Comparison of ENCODE assay signal across 30 mouse cellular contexts in genomic region chr2:28352903-28353302, GRCm38 (mm10).
DNase-seq lines count a peak whose midpoint lies in the region; ATAC-seq and TF ChIP-seq lines count a peak whose summit lies in the region.
"Had no signal": no experiment of that assay in that cellular context is flagged by ENCODE, and none has a peak within 500 bp of the region (broad histone marks: within the 10 kb centered on the region; RNA-seq: fewer than 3 reads in every experiment).

No protein-coding gene starts in this region.

- H3K36me3 ChIP-seq in lung, postnatal 0 days (ENCODE audit: insufficient read depth, low read length) = no peaks in the 10 kb centered on the region
- no peaks in the 10 kb centered on the region for H3K36me3 ChIP-seq in CH12.LX (replicated peaks in 1 of 2; ENCODE audit: control insufficient read depth in 1 of 2, insufficient read depth in 1 of 2, low read length in 1 of 2)
- H3K36me3 ChIP-seq in embryonic facial prominence, embryonic 15.5 days = no peaks in the 10 kb centered on the region
- no peaks in the 10 kb centered on the region for H3K36me3 ChIP-seq in hindbrain, embryonic 14.5 days (replicated peaks; ENCODE audit: control insufficient read depth, insufficient read depth)
- H3K36me3 ChIP-seq: embryonic facial prominence, embryonic 13.5 days; hindbrain, embryonic 12.5 days; limb, embryonic 10.5 days; limb, embryonic 15.5 days; liver, embryonic 13.5 days; midbrain, embryonic 12.5 days; neural tube, embryonic 13.5 days; stomach, embryonic 15.5 days had no signal

- TF ChIP-seq EP300 in lung, postnatal 0 days (IDR thresholded peaks at IDR 0.05) = no peak
- TF ChIP-seq EP300 in CH12.LX (IDR thresholded peaks at IDR 0.05; ENCODE audit: low read length) = no peak

- no peak for TF ChIP-seq POLR2A in lung, adult 2 months (IDR thresholded peaks at IDR 0.05; ENCODE audit: borderline replicate concordance, extremely low read depth, low read depth, low read length)
- TF ChIP-seq POLR2A in CH12.LX (IDR thresholded peaks at IDR 0.05; ENCODE audit: low read depth, low read length) = no peak

- no peaks in the 10 kb centered on the region for H3K4me1 ChIP-seq in lung, postnatal 0 days (ENCODE audit: insufficient read depth, low read depth, low read length)
- H3K4me1 ChIP-seq in lung, adult 2 months (ENCODE audit: control insufficient read depth, insufficient read depth, low read length) = no peaks in the 10 kb centered on the region
- H3K4me1 ChIP-seq in CH12.LX (ENCODE audit: control insufficient read depth in 1 of 2, insufficient read depth in 2 of 2) = no peaks in the 10 kb centered on the region
- H3K4me1 ChIP-seq in embryonic facial prominence, embryonic 15.5 days = no peaks in the 10 kb centered on the region
- H3K4me1 ChIP-seq in hindbrain, embryonic 14.5 days (replicated peaks; ENCODE audit: control insufficient read depth, insufficient read depth, low read length) = no peaks in the 10 kb centered on the region
- H3K4me1 ChIP-seq: embryonic facial prominence, embryonic 13.5 days; hindbrain, embryonic 12.5 days; limb, embryonic 10.5 days; limb, embryonic 15.5 days; liver, embryonic 13.5 days; midbrain, embryonic 12.5 days; neural tube, embryonic 13.5 days; stomach, embryonic 15.5 days had no signal

- TF ChIP-seq CTCF in lung, postnatal 0 days (IDR thresholded peaks at IDR 0.05) = no peak
- TF ChIP-seq CTCF in lung, adult 2 months (IDR thresholded peaks at IDR 0.05; ENCODE audit: insufficient read depth, low read length) = no peak
- TF ChIP-seq CTCF in CH12.LX (conservative IDR thresholded peaks at IDR 0.05 in 1 of 2, IDR thresholded peaks at IDR 0.05 in 1 of 2; ENCODE audit: low read depth in 2 of 2, low read length in 2 of 2) = no peak

- no peaks in the 10 kb centered on the region for H3K9me3 ChIP-seq in lung, postnatal 0 days (ENCODE audit: low read length)
- no peaks in the 10 kb centered on the region for H3K9me3 ChIP-seq in CH12.LX (replicated peaks; ENCODE audit: low read length)
- no peaks in the 10 kb centered on the region for H3K9me3 ChIP-seq in embryonic facial prominence, embryonic 15.5 days (replicated peaks)
- no peaks in the 10 kb centered on the region for H3K9me3 ChIP-seq in hindbrain, embryonic 14.5 days (ENCODE audit: control insufficient read depth, low read length)
- H3K9me3 ChIP-seq: embryonic facial prominence, embryonic 13.5 days; hindbrain, embryonic 12.5 days; limb, embryonic 10.5 days; limb, embryonic 15.5 days; liver, embryonic 13.5 days; megakaryocyte, embryonic 14.5 days; midbrain, embryonic 12.5 days; neural tube, embryonic 13.5 days; stomach, embryonic 15.5 days had no signal

- H3K79me2 ChIP-seq in CH12.LX (replicated peaks; ENCODE audit: control insufficient read depth, extremely low read depth, insufficient read depth, poor library complexity, severe bottlenecking) = no peaks in the 10 kb centered on the region

- H3K4me2 ChIP-seq in lung, postnatal 0 days (replicated peaks; ENCODE audit: low read depth, low read length) = no peak overlapping the region
- no peak overlapping the region for H3K4me2 ChIP-seq in CH12.LX (ENCODE audit: insufficient read depth, low read depth, poor library complexity, severe bottlenecking)
- H3K4me2 ChIP-seq in embryonic facial prominence, embryonic 15.5 days (replicated peaks) = no peak overlapping the region
- H3K4me2 ChIP-seq in hindbrain, embryonic 14.5 days (replicated peaks) = no peak overlapping the region
- H3K4me2 ChIP-seq: embryonic facial prominence, embryonic 13.5 days; hindbrain, embryonic 12.5 days; limb, embryonic 15.5 days; liver, embryonic 13.5 days; midbrain, embryonic 12.5 days; neural tube, embryonic 13.5 days; stomach, embryonic 15.5 days had no signal

- TF ChIP-seq RAD21 in CH12.LX (IDR thresholded peaks at IDR 0.05; ENCODE audit: low read depth, low read length) = no peak

- ATAC-seq in lung, postnatal 0 days = no peak; the same call in 1 of the 2 replicates
- ATAC-seq in embryonic facial prominence, embryonic 15.5 days (ENCODE audit: insufficient number of reproducible peaks, low FRiP score, low TSS enrichment, low read depth) = peak; percentile 51; the same call in 1 of the 2 replicates
- ATAC-seq in megakaryocyte progenitor cell, adult 5-6 weeks (replicated peaks; ENCODE audit: poor library complexity) = peak; percentile 86
- no peak for ATAC-seq in hindbrain, embryonic 14.5 days (ENCODE audit: low FRiP score)
- ATAC-seq: forebrain, embryonic 16.5 days; intestine, embryonic 16.5 days had no signal

- dilution Hi-C loops in CH12.LX (cut with MboI; ENCODE audit: extremely low pct_ligation_motif_present, extremely low pct_unique_long_range_greater_than_20kb, low sequenced_read_pairs) = no loop called here

- DNase-seq in lung, postnatal 0 days (ENCODE audit: low spot score) = peak; percentile 34
- DNase-seq in lung, adult 2 months = no peak
- peak; percentile 3 for DNase-seq in CH12.LX (ENCODE audit: extremely low read depth)
- no peak for DNase-seq in hindbrain, embryonic 14.5 days (ENCODE audit: low spot score)
- DNase-seq in embryo, embryonic 9.5 days (ENCODE audit: extremely low spot score) = no peak
- no peak for DNase-seq in thymus, postnatal 25 days
- DNase-seq: adrenal gland, postnatal 14 days; cerebellum, adult 18-20 months; cerebellum, postnatal 10 days; gastrocnemius, adult 2 months; kidney, adult 9 months; kidney, postnatal 10 days; layer of hippocampus, adult 9-11 months; liver, embryonic 13.5 days; lung, adult 18-20 months; lung, postnatal 14 days; thymus, postnatal 14 days had no signal

- H3K27ac ChIP-seq in lung, postnatal 0 days (ENCODE audit: low read length) = no peak overlapping the region
- no peak overlapping the region for H3K27ac ChIP-seq in CH12.LX (ENCODE audit: insufficient read depth, low read depth)
- H3K27ac ChIP-seq in embryonic facial prominence, embryonic 15.5 days (replicated peaks) = no peak overlapping the region
- no peak overlapping the region for H3K27ac ChIP-seq in hindbrain, embryonic 14.5 days
- H3K27ac ChIP-seq: embryonic facial prominence, embryonic 13.5 days; gastrocnemius, adult 2 months; hindbrain, embryonic 12.5 days; limb, embryonic 10.5 days; limb, embryonic 15.5 days; liver, embryonic 13.5 days; midbrain, embryonic 12.5 days; neural tube, embryonic 13.5 days; stomach, embryonic 15.5 days had no signal

- no peaks in the 10 kb centered on the region for H3K27me3 ChIP-seq in lung, postnatal 0 days (replicated peaks; ENCODE audit: insufficient read depth, low read length)
- H3K27me3 ChIP-seq in CH12.LX (replicated peaks) = peaks cover 50% of the 10 kb centered on the region
- H3K27me3 ChIP-seq in embryonic facial prominence, embryonic 15.5 days = no peaks in the 10 kb centered on the region
- no peaks in the 10 kb centered on the region for H3K27me3 ChIP-seq in hindbrain, embryonic 14.5 days (ENCODE audit: control insufficient read depth, insufficient read depth, low read length)
- H3K27me3 ChIP-seq: embryonic facial prominence, embryonic 13.5 days; hindbrain, embryonic 12.5 days; limb, embryonic 15.5 days; liver, embryonic 13.5 days; midbrain, embryonic 12.5 days; neural tube, embryonic 13.5 days; stomach, embryonic 15.5 days had no signal

- H3K4me3 ChIP-seq in lung, postnatal 0 days (ENCODE audit: low read depth, low read length) = no peak overlapping the region
- H3K4me3 ChIP-seq in lung, adult 2 months (replicated peaks; ENCODE audit: extremely low read depth, low read depth, low read length) = no peak overlapping the region
- no peak overlapping the region for H3K4me3 ChIP-seq in CH12.LX (replicated peaks in 1 of 3; ENCODE audit: low read depth in 2 of 3, low read length in 2 of 3, poor library complexity in 1 of 3)
- no peak overlapping the region for H3K4me3 ChIP-seq in embryonic facial prominence, embryonic 15.5 days (replicated peaks)
- no peak overlapping the region for H3K4me3 ChIP-seq in hindbrain, embryonic 14.5 days (replicated peaks; ENCODE audit: low read length)
- H3K4me3 ChIP-seq: embryonic facial prominence, embryonic 13.5 days; gastrocnemius, adult 2 months; hindbrain, embryonic 12.5 days; limb, embryonic 10.5 days; limb, embryonic 15.5 days; liver, embryonic 13.5 days; midbrain, embryonic 12.5 days; myocyte; neural tube, embryonic 13.5 days; stomach, embryonic 15.5 days had no signal

- in situ Hi-C loops in CH12.LX (cut with MboI; ENCODE audit: low pct_ligation_motif_present, low pct_unique_long_range_greater_than_20kb, low sequenced_read_pairs) = loop anchor here (5.0 kb wide), 1 partner anchor 46 kb away; no protein-coding TSS in a partner anchor

- no peak overlapping the region for H3K9ac ChIP-seq in lung, postnatal 0 days (replicated peaks; ENCODE audit: low read depth)
- H3K9ac ChIP-seq in CH12.LX (ENCODE audit: insufficient read depth, low read depth) = no peak overlapping the region
- H3K9ac ChIP-seq in embryonic facial prominence, embryonic 15.5 days = no peak overlapping the region
- H3K9ac ChIP-seq in hindbrain, embryonic 14.5 days = no peak overlapping the region
- H3K9ac ChIP-seq: embryonic facial prominence, embryonic 13.5 days; hindbrain, embryonic 12.5 days; limb, embryonic 15.5 days; liver, embryonic 13.5 days; midbrain, embryonic 12.5 days; neural tube, embryonic 13.5 days; stomach, embryonic 15.5 days had no signal

- 61% methylated on average over 1 of the region's 1 CpGs for WGBS in lung, postnatal 0 days
- 38% methylated on average over 1 of the region's 1 CpGs for WGBS in lung, adult 2 months
- 65% methylated on average over 1 of the region's 1 CpGs for WGBS in embryonic facial prominence, embryonic 15.5 days
- WGBS in hindbrain, embryonic 14.5 days = 82% methylated on average over 1 of the region's 1 CpGs

TF ChIP-seq in CH12.LX, 34 proteins besides CTCF, POLR2A, EP300 and RAD21:
- TF ChIP-seq MAZ (IDR thresholded peaks at IDR 0.05; ENCODE audit: low read depth, low read length) = no peak
- no peak for TF ChIP-seq ETS1 (conservative IDR thresholded peaks at IDR 0.05; ENCODE audit: low read depth, low read length)

Comparison
In these comparisons a context has a peak if more than half of its experiments do, and no peak if none do; other contexts are left out.
1. DNase-seq: peak in lung, postnatal 0 days (single experiment) and CH12.LX (single experiment); none in lung, adult 2 months (single experiment), hindbrain, embryonic 14.5 days (single experiment), embryo, embryonic 9.5 days (single experiment) and thymus, postnatal 25 days (single experiment).
2. ATAC-seq: peak in embryonic facial prominence, embryonic 15.5 days (single experiment) and megakaryocyte progenitor cell, adult 5-6 weeks (single experiment); none in lung, postnatal 0 days (single experiment) and hindbrain, embryonic 14.5 days (single experiment).